Mouse (Mus musculus) kidney, postnatal 4 days (tissue): ENCODE data around the gene Hcn4.

ENCODE experiments used
- DNase-seq, 2 experiments: peaks; one replicate each; pipeline ENCODE4 v3.0.0; 2021; ENCODE audit warnings: mixed read lengths in 2 of 2

Gene Hcn4

DNA sequence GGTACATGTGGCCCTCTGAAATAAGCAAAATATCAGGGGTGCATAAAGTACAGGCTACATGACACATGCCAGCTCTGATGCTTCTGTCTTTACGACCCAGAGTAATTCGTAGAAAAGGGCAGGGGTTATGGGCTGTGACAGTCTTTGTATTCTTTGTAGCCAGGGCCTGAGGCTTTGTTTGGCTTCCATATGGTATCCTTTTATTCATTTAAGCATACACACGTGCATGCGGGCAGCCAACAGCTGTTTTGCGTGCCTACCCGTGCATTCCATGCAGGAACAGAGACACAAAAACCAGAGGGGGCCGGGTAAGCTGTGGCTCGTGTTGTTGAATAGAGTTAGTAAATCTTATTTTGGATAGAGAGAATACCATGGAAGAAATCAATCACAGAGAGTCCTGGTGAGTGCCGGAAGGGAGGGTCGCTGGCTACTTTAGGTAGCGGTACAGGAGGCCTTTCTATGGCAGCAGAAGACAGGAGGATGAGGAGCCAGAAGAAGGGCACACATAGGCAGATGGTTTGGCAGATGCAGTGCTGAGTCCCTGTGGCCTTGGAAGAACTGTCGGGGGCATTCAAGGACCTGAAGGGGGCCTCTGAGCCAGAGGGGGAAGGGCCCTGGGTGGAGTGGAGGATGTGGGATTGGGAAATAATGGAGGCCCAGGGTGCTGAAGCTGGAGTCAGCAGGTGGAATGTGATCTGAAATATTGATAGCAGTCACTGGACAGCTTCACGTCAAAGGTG is 26.5 kb downstream of the Hcn4 start:
- no peak for DNase-seq

GRCm38 (mm10) chr9:58854931-58855330 is 31.7 kb downstream of the Hcn4 start:
- DNase-seq: no peak

- peak; percentile 31 to 38 for DNase-seq
Observed at GRCm38 (mm10) chr9:58859080-58859635, 35.9 kb downstream of the Hcn4 start.

DNA sequence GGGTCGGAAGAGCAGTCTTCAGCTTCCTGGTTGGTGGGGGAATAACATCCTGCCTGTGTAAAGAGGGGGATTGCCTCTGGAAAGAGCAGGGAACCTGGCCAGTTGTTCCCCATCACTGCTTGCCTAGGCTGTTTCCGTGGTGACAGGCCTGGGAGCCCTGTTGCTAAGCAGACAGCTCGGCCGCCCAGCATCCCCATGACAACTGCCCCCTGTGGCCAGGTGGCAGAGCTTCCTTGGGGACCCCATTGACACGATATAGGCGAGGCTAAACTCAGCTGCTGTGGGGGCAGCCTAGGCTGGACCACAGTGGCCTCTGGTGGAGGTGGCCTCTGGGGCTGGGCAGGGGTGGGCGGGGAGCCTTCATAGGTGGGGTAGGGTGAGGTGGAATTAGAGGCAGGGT is 40.6 kb downstream of the Hcn4 start:
- DNase-seq: no peak

DNA sequence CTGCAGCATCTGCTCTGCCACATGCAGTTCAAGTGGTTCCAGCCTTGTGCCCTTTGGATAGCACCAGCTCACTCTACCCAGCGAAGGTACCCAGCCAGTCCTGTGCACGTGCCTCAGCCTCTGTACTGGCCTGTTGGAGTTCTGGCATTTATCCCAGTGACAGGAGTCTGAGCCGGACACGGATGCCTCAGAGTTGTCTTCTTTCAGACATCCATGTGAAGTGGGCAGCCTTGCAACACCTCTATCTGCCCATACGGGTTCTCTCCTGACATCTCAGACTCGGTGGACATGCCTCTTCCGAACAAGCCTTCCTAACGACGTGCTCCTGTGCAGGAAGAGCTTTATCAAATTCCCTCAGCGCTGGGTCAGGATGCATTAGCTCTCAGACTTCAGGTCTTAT is 47.9 kb downstream of the Hcn4 start:
- no peak for DNase-seq

GRCm38 (mm10) chr9:58873541-58874324 is 50.5 kb downstream of the Hcn4 start:
- peak; percentile 72 to 79 for DNase-seq

- DNase-seq: no peak
Observed at GRCm38 (mm10) chr9:58874354-58874753, 51.1 kb downstream of the Hcn4 start.

DNA sequence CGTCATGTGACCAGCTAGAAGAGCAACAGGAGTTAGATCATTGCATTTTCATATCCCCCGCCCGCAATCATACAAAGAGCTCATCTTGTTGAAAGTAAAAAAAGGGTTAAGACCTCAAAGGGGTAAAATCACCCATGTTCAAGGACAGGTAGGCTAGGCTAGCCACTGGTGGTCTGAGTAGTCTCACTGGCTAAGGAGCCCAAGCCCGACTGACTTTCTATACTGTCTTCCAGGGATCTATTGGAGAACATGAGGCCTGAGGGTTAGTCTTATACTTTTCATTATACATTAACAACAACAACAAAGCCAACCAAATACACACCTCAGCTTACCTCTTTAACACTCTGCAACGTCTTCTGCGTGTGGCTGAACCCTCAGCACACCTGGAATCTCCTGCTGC is 52.2 kb downstream of the Hcn4 start:
- DNase-seq: no peak

GRCm38 (mm10) chr9:58876946-58877625 is 53.9 kb downstream of the Hcn4 start:
- DNase-seq: no peak

- no peak for DNase-seq
Observed at GRCm38 (mm10) chr9:58879836-58880235, 56.6 kb downstream of the Hcn4 start.

- DNase-seq: peak in 1 of 2 experiments; percentile 42
Observed at GRCm38 (mm10) chr9:58882686-58883085, 59.5 kb downstream of the Hcn4 start.

DNA sequence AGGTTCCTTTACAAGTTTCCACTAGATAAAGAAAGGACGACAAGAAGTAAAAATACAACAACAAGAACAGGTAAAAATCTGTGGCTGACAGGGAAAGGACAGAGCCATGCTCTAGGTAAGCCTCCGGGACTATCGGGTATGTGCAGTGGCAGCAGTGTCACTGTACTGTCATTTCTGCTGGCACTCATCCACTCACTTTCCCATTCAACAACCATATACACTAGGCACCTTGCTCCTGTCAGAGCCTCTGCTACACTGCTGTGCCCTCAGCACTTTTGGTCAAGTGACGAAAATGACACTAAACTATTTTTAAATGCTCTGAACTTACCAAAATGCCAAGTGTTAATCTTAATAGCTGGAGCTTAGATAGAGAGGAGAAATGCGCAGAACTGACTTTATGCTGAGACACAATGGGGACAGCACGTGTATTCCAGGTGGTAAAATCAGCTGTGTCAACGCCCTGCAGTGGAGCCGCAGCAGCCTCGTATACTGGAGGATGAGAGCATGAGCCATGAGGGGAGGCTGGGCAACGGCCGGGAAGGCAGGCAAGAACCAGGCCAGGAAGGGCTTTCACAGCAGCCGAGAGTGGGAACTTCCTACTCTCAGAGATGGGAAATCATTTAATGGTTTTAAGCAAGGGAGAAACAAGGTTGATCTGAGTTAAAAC is 66.7 kb downstream of the Hcn4 start:
- no peak for DNase-seq

DNA sequence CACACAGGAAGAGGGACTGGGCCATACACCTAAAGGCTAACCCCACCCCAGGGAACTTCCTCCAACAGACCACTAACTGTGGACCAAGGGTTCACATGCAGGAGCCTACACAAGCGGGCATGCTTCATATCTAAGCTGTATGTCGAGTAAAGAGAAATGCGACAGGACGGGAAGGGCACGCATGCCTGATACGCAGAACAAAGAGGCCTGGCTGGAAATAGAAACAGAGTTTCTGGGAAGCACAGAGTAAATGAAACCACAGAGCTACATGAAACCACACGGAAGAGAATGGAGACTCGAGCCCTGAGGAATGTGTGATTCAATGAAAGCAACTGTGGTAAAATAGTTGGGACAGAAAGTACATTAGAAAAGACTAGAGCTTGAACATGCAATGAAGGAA is 67.7 kb downstream of the Hcn4 start:
- no peak for DNase-seq

GRCm38 (mm10) chr9:58891840-58892640 is 68.8 kb downstream of the Hcn4 start:
- DNase-seq: no peak

- no peak for DNase-seq
Observed at GRCm38 (mm10) chr9:58899602-58900001, 76.4 kb downstream of the Hcn4 start.

- DNase-seq: peak; percentile 61 to 66
Observed at GRCm38 (mm10) chr9:58902869-58903585, 79.8 kb downstream of the Hcn4 start.
